Mouse (Mus musculus) ES-E14 (cell line): ENCODE results near the gene Prss27. TPM values are rescaled to one million over a fixed set of nuclear protein-coding genes. Genes with fewer than 3 reads are reported as not detected.

Experiments used
- DNase-seq: peaks from one replicate; pipeline ENCODE4 v3.0.0-alpha.2; 2013; ENCODE audit warnings: low read depth, low spot score
- H3K27ac ChIP-seq: 2 replicates; pipeline ENCODE4 v1.5.1; 2012; ENCODE audit warnings: low read depth, mild to moderate bottlenecking, low read length, moderate library complexity, mixed read lengths; ENCODE audit not compliant: poor library complexity, insufficient read depth, severe bottlenecking
- H3K36me3 ChIP-seq: 2 replicates; pipeline ENCODE4 v1.6.1; 2012; ENCODE audit warnings: mild to moderate bottlenecking, low read length, moderate library complexity, mixed read lengths; ENCODE audit not compliant: control insufficient read depth, poor library complexity, insufficient read depth, severe bottlenecking
- H3K4me1 ChIP-seq, 2 experiments: fragments of 150-350 bp in 1 of 2; sonication (generic) in 1 of 2; 2 replicates each; pipeline ENCODE4 v1.6.1; 2012; ENCODE audit warnings: low read length in 2 of 2, mild to moderate bottlenecking in 1 of 2, mixed read lengths in 1 of 2; ENCODE audit not compliant: control insufficient read depth in 2 of 2, insufficient read depth in 2 of 2, poor library complexity in 1 of 2
- H3K4me3 ChIP-seq, 2 experiments: fragments of 150-350 bp in 1 of 2; sonication (generic) in 1 of 2; 2 replicates each; pipeline ENCODE4 v1.5.1; 2012; ENCODE audit warnings: low read length in 2 of 2, low read depth in 1 of 2, mild to moderate bottlenecking in 1 of 2, mixed read lengths in 1 of 2; ENCODE audit not compliant: insufficient read depth in 1 of 2, poor library complexity in 1 of 2, severe bottlenecking in 1 of 2
- H3K9ac ChIP-seq: 2 replicates; pipeline ENCODE4 v1.6.1; 2012; ENCODE audit warnings: low read depth, mild to moderate bottlenecking, low read length, mixed read lengths; ENCODE audit not compliant: poor library complexity, insufficient read depth, severe bottlenecking
- H3K9me3 ChIP-seq: fragments of 150-350 bp; sonication (generic); 2 replicates; pipeline ENCODE4 v1.6.1; 2012; ENCODE audit warnings: low read depth, mild to moderate bottlenecking, low read length; ENCODE audit not compliant: control insufficient read depth, insufficient read depth
- CHD2 ChIP-seq: IDR thresholded peaks from 2 replicates; pipeline ENCODE4 v1.6.1; 2014; ENCODE audit warnings: mild to moderate bottlenecking, low read depth, low read length, inconsistent platforms
- HCFC1 ChIP-seq: IDR thresholded peaks from 2 replicates; pipeline ENCODE4 v1.6.1; 2012; ENCODE audit warnings: low read length, inconsistent platforms, borderline replicate concordance; ENCODE audit not compliant: insufficient read depth
- MAFK ChIP-seq: IDR thresholded peaks from 2 replicates; pipeline ENCODE4 v1.6.1; 2014; ENCODE audit warnings: mild to moderate bottlenecking, low read depth, low read length, inconsistent platforms; ENCODE audit not compliant: insufficient read depth
- ZC3H11A ChIP-seq: IDR thresholded peaks from 2 replicates; pipeline ENCODE4 v1.6.1; 2012; ENCODE audit warnings: low read depth, mild to moderate bottlenecking, inconsistent platforms, low read length, borderline replicate concordance
- ZNF384 ChIP-seq: IDR thresholded peaks from 2 replicates; pipeline ENCODE4 v1.6.1; 2012; ENCODE audit warnings: low read depth, low read length, inconsistent platforms
- in situ Hi-C, 2 experiments: fragments of 600-800 bp; cut with MboI; formaldehyde crosslinking; loops; one replicate each; pipeline ENCODE4 v1.15.1; 2025; ENCODE audit warnings: low sequenced_read_pairs in 2 of 2, inconsistent platforms in 1 of 2; ENCODE audit not compliant: unreplicated experiment in 2 of 2
- total RNA-seq: library from RNA; depleted of rRNA; stranded (reverse); fragments of 300-350 nt; gene quantifications from 2 replicates; pipeline ENCODE4 v1.2.3, GENCODE M21; 2012

Prss27 gene
- total RNA-seq, 1 experiment = 0.31 TPM

DNA sequence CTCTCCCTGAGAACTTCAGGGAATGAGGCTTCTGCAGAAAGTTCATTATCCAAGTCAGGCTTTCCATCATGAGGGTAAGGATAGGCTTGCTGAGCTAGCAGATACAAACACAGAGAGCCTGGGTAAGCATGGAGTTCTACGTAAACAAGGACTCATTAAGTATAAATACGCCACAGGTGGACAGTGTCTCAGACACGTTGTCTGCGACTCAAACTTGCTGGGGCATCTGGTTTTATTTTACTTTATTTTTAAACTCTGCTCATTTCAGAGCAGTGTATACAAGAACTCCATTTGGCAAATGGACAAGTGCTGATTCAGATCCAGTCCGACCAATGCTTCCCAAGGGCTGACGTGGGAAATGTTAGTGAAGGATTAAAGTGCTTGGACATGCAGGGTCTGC lies 17.2 kb upstream of the Prss27 start:
- peaks cover 9 to 18% of the 10 kb centered on the region in 2 experiments; a peak in 3 of 4 replicates for H3K4me1 ChIP-seq
- H3K36me3 ChIP-seq = no peaks in the 10 kb centered on the region; the same call in 1 of the 2 replicates
- TF ChIP-seq ZC3H11A (no peak), MAFK (no peak), ZNF384 (no peak), HCFC1 (no peak), CHD2 (no peak)
- H3K4me3 ChIP-seq = no peak overlapping the region
- DNase-seq = no peak
- no peak overlapping the region for H3K27ac ChIP-seq
- H3K9ac ChIP-seq = no peak overlapping the region
- H3K9me3 ChIP-seq = no peaks in the 10 kb centered on the region
- in situ Hi-C loops = no loop called here

DNA sequence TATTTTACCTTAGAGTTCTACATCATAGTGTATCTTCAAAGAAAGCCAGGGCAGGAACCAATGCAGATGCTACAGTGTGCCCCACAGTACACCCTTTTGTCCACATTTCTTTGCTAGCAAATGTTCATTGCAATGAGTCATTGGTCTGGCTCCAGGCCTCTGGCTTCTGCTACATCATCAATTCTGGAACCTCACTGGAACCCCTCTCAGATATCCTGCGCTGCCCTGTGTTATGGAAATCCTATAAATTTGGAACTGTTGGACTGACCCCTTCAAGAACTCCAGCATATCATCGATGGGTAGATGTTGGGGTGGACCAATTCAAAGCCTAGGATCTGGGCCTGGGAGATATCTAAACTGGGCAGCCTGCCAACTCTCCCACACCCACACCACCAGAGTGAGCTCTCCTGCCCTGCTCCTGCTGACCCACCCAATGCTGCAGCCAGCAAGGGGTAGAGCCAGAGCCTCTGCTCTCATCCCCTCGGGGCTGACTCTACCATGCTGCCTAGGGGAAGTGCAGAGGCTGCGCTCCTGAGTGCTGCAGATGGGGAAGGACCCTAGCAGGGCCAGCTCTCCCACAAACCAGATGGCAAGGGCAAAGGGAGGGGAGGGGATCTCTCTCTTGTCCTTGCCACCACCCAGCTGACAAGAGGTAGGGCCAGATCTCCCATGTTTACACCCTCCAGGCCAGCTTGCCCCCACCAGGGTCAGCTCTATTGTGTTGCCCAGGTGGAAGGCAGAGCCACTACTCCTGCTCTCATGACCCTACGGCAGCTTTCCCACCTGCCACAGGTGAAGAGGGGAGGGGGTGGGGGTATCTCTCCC lies 16.4 kb upstream of the Prss27 start:
- peak overlapping the region; percentile 46 for H3K9ac ChIP-seq
- H3K4me3 ChIP-seq = peak overlapping the region; percentile 39 to 65
- in situ Hi-C loops = no loop called here

DNA sequence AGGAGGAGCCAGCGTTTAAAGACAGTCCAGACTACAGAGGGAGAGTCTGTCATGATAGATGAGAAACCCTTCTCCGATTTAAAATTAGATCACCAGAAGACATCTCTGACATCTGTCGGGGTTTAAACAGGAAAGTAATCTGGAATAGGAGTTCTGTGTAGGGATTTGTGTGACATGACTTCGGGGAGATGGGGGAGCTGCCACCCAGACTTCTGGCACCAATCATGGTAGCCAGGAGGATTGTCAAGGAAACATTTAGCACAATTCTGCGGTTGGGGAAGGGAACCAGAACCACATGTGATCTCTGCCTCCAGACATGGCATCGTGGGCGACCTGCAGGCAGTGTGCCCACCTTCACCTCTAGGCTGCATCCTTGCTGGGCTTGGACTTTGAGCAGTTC lies 8.5 kb upstream of the Prss27 start:
- Histone ChIP-seq H3K27ac (no peak overlapping the region), H3K36me3 (no peaks in the 10 kb centered on the region), H3K9me3 (no peaks in the 10 kb centered on the region), H3K4me3 (no peak overlapping the region), H3K4me1 (peaks cover 0 to 10% of the 10 kb centered on the region in 2 experiments; a peak in 2 of 4 replicates), H3K9ac (no peak overlapping the region)
- in situ Hi-C loops = no loop called here
- DNase-seq = no peak
- TF ChIP-seq ZC3H11A (no peak), ZNF384 (no peak), HCFC1 (no peak), MAFK (no peak)

More for the DNA sequence above, 16.4 kb upstream of the Prss27 start:
- Histone ChIP-seq H3K9me3 (no peaks in the 10 kb centered on the region), H3K4me1 (peaks cover 9 to 18% of the 10 kb centered on the region in 2 experiments; a peak in 3 of 4 replicates), H3K27ac (peak overlapping the region; percentile 50; the same call in 1 of the 2 replicates), H3K36me3 (no peaks in the 10 kb centered on the region; the same call in 1 of the 2 replicates)
- DNase-seq = no peak
- TF ChIP-seq MAFK (no peak), HCFC1 (no peak), ZC3H11A (no peak)

DNA sequence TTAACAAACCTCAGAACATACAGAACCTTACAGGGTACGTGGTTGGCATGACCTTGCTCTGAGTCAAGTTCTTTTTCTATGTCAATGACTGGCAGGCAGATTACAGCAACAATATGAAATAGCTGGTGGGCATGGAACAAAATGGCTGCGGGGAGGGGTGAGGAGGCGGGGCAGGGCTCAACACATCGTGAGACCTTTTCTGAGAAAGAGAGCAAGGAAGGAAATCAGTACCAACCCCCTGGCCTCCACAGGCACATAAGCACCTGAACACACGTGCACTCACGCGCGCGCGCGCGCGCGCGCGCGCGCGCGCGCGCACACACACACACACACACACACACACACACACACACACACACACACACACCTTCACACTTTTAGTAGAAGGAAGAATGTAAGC lies 7.4 kb upstream of the Prss27 start:
- no peak for DNase-seq
- Histone ChIP-seq H3K27ac (no peak overlapping the region), H3K4me3 (peak overlapping the region; percentile 31 to 60), H3K4me1 (peaks cover 0 to 10% of the 10 kb centered on the region in 2 experiments; a peak in 2 of 4 replicates), H3K9me3 (no peaks in the 10 kb centered on the region), H3K36me3 (no peaks in the 10 kb centered on the region), H3K9ac (peak overlapping the region; percentile 55; the same call in 1 of the 2 replicates)
- in situ Hi-C loops = no loop called here
- no peak for TF ChIP-seq HCFC1

DNA sequence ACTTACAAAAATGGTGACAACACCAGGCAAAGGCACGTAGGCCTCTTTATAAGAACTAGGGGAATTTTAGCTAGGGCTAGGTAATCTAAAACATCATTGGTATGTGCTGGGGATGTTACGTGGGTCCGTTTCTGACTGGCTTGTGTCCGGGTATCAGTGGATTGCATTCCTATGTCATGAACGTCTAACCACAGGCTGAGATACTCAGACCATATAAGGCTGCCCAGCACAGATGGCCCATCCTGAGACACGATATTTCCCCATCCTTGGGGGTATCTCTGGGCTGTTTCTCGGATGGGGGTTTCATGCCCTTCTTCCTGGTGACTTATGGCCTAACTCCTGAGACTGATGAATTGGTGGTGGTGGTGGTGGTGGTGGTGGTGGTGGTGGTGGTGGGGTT lies 2.9 kb upstream of the Prss27 start:
- Histone ChIP-seq H3K9me3 (no peaks in the 10 kb centered on the region), H3K4me1 (peaks cover 0 to 11% of the 10 kb centered on the region in 2 experiments; a peak in 2 of 4 replicates), H3K4me3 (no peak overlapping the region), H3K36me3 (no peaks in the 10 kb centered on the region), H3K27ac (no peak overlapping the region), H3K9ac (no peak overlapping the region)
- in situ Hi-C loops = no loop called here
- TF ChIP-seq CHD2 (no peak), ZC3H11A (no peak)
- no peak for DNase-seq
